Mouse (Mus musculus): ENCODE measurements around the gene Mast1. TPM values are rescaled to one million over a fixed set of nuclear protein-coding genes. Genes with fewer than 3 reads are reported as not detected.

Gene Mast1
- polyA plus RNA-seq, 1 experiment from 2014 or later = 0.34 TPM

DNA sequence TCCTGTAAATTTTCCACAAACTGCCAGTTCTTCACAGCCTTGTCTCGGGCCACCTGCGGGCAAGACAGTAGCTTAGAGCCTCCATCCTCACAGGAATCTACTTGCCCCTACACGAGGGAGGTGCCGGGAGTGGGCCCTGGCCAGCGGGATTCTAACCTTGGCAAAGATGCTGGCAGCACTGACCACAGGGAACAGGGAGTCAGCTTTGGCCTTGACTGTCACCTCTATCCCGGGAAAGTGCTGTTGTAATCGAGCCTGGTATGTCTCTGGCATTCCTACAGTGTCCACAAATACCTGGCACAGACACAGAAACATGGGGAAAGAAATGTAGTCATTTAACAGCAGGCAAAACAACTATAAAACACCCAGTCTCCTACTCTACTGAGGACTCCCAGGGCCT lies 22.7 kb upstream of the Mast1 start:
- WGBS = 89% methylated on average over 7 of the region's 7 CpGs
- Histone ChIP-seq H3K4me2 (replicated peaks; ENCODE audit: low read depth, low read length) (no peak overlapping the region), H3K9me3 (ENCODE audit: low read length) (no peaks in the 10 kb centered on the region), H3K36me3 (ENCODE audit: insufficient read depth, low read length) (peaks cover 23% of the 10 kb centered on the region; the same call in 1 of the 2 replicates), H3K27me3 (ENCODE audit: insufficient read depth, low read length) (no peaks in the 10 kb centered on the region), H3K4me1 (ENCODE audit: insufficient read depth, low read length) (peaks cover under 1% of the 10 kb centered on the region), H3K27ac (ENCODE audit: low read length) (no peak overlapping the region), H3K9ac (replicated peaks; ENCODE audit: low read length) (no peak overlapping the region), H3K4me3 (ENCODE audit: low read length) (no peak overlapping the region)
- no peak for ATAC-seq (ENCODE audit: low FRiP score, low TSS enrichment)

GRCm38 (mm10) chr8:84956768-84957167 lies 19.6 kb upstream of the Mast1 start:
- H3K36me3 ChIP-seq (ENCODE audit: insufficient read depth, low read length) = peaks cover 23% of the 10 kb centered on the region; the same call in 1 of the 2 replicates
- no peak overlapping the region for H3K4me3 ChIP-seq (ENCODE audit: low read length)
- no peak for ATAC-seq (ENCODE audit: low FRiP score, low TSS enrichment)
- 51% methylated on average over 2 of the region's 2 CpGs for WGBS
- H3K4me1 ChIP-seq (ENCODE audit: insufficient read depth, low read length) = no peaks in the 10 kb centered on the region
- H3K27me3 ChIP-seq (ENCODE audit: insufficient read depth, low read length) = peaks cover 9% of the 10 kb centered on the region; the same call in 1 of the 2 replicates
- H3K4me2 ChIP-seq (replicated peaks; ENCODE audit: low read depth, low read length) = no peak overlapping the region
- H3K9ac ChIP-seq (replicated peaks; ENCODE audit: low read length) = no peak overlapping the region
- no peaks in the 10 kb centered on the region for H3K9me3 ChIP-seq (ENCODE audit: low read length)
- no peak overlapping the region for H3K27ac ChIP-seq (ENCODE audit: low read length)

DNA sequence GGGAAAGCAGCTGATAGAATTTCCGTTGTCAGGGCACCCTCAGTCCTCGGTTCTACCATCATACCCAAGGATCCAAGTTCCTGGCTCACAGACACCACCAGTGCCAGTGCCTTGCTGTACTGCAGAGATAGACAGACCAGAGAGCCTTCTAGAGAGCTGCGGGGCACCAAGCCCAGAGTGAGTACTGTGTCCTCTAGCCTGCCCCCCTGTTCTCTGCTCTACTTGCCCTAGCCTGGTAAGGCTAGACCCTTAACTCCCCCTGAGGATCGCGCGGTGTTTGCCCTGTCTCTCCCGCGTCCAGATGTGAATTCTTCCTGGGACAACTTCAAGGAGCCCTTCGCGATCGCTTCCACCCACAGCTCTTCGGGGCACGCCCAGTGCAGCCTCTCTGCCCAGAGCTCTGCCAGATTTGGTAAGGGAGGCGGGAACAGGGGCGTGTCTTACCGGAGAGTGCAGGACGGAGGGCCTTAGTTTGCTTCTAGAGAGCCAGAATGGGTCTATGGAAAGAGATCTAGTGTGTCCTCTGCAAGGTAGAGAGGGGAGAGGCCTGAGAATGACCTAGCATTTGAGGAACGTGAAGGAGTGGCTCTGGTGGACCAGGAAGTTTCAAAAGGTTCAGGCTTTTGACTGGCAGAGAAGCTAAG lies 15.6 kb upstream of the Mast1 start:
- H3K36me3 ChIP-seq (ENCODE audit: insufficient read depth, low read length) = peaks cover 5% of the 10 kb centered on the region; the same call in 1 of the 2 replicates
- 0 out of 2 replicates have a peak, but pooled peaks have one; percentile 50 for ATAC-seq (ENCODE audit: low FRiP score, low TSS enrichment)
- H3K9me3 ChIP-seq (ENCODE audit: low read length) = no peaks in the 10 kb centered on the region
- 10% methylated on average over 18 of the region's 18 CpGs for WGBS
- H3K4me3 ChIP-seq (ENCODE audit: low read length) = no peak overlapping the region
- no peak overlapping the region for H3K9ac ChIP-seq (replicated peaks; ENCODE audit: low read length)
- H3K27ac ChIP-seq (ENCODE audit: low read length) = no peak overlapping the region
- H3K27me3 ChIP-seq (ENCODE audit: insufficient read depth, low read length) = peaks cover 34% of the 10 kb centered on the region
- H3K4me1 ChIP-seq (ENCODE audit: insufficient read depth, low read length) = no peaks in the 10 kb centered on the region
- 0 out of 2 replicates have a peak overlapping the region, but pooled peaks have one; percentile 4 for H3K4me2 ChIP-seq (replicated peaks; ENCODE audit: low read depth, low read length)

DNA sequence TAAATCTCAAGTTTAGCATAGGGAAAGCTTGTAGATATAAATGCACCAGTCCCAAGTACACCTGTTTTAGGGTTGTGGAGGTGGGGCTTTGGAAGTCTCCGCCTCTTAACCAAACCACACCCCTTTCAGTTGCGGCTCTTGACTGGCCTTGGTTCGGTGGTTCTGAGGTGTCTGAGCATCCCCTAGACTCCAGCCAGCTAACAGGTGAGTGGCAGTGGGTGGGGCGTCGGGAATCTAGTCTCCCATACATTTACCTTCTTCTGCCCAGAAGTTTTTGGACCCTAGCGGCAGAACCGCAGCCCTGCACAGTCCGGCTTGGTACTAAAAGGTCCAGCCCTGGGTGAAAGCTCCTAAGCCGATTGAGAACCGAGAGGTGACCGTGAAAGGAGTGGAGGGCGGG lies 12.6 kb upstream of the Mast1 start:
- H3K4me1 ChIP-seq (ENCODE audit: insufficient read depth, low read length) = peaks cover 12% of the 10 kb centered on the region
- no peaks in the 10 kb centered on the region for H3K36me3 ChIP-seq (ENCODE audit: insufficient read depth, low read length)
- H3K4me3 ChIP-seq (ENCODE audit: low read length) = no peak overlapping the region
- WGBS = 20% methylated on average over 12 of the region's 12 CpGs
- no peak overlapping the region for H3K4me2 ChIP-seq (replicated peaks; ENCODE audit: low read depth, low read length)
- no peak for ATAC-seq (ENCODE audit: low FRiP score, low TSS enrichment)
- H3K27ac ChIP-seq (ENCODE audit: low read length) = no peak overlapping the region
- H3K9me3 ChIP-seq (ENCODE audit: low read length) = no peaks in the 10 kb centered on the region
- H3K27me3 ChIP-seq (ENCODE audit: insufficient read depth, low read length) = peaks cover 58% of the 10 kb centered on the region
- H3K9ac ChIP-seq (replicated peaks; ENCODE audit: low read length) = no peak overlapping the region

DNA sequence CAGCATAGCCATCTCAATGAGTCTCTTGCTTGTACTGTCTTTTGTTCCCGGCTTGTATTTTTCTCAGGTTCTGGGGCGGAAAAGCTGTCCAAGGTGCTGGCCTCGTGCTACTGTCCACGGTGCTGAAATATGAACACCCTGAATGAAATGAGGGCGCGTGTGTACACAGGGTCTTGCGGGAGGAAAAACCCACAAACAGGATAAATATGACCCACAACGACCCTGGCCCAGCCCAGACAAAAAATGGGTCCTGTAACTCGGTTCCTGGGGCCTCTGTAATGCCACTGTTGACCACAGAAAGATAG lies 10.0 kb upstream of the Mast1 start:
- peak; percentile 37; the same call in 1 of the 2 replicates for ATAC-seq (ENCODE audit: low FRiP score, low TSS enrichment)
- H3K36me3 ChIP-seq (ENCODE audit: insufficient read depth, low read length) = no peaks in the 10 kb centered on the region
- no peak overlapping the region for H3K4me3 ChIP-seq (ENCODE audit: low read length)
- 11% methylated on average over 9 of the region's 9 CpGs for WGBS
- H3K9ac ChIP-seq (replicated peaks; ENCODE audit: low read length) = no peak overlapping the region
- no peak overlapping the region for H3K27ac ChIP-seq (ENCODE audit: low read length)
- peaks cover 68% of the 10 kb centered on the region for H3K27me3 ChIP-seq (ENCODE audit: insufficient read depth, low read length)
- peaks cover 12% of the 10 kb centered on the region for H3K4me1 ChIP-seq (ENCODE audit: insufficient read depth, low read length)
- H3K9me3 ChIP-seq (ENCODE audit: low read length) = no peaks in the 10 kb centered on the region
- no peak overlapping the region for H3K4me2 ChIP-seq (replicated peaks; ENCODE audit: low read depth, low read length)

DNA sequence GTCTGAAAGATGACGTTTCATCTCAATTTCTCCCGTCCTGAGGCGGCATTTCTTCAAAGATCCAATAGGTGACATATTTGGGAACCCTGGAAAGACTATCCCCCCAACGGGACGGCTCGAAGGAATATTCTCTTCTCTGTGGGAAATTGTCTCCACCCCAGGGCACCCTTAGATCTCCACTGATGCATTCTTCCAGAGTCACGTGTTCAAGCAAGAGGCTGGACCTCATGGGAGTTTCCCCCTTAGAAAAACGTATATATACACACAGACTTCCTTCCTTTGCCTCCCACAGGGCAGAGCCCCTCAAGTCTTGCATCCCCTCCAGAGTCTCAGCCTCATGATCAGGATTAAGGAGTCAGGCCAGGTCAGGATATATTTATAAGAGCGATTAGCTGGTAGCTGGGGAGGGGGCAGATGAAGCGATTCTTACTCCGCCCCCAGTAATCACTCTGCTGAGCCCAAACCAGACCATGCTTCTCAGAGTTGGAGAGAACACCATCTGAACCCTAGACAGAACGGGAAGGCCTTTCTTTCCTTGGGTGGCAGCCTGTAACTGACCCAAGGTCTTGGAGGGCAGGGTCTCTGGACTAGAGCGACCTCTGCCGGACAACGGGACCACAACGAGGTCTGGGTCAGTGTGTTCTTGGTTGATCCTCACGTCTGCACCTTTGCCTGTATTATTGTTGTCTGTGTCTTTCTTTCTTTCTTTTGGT lies 9.5 kb upstream of the Mast1 start, which contains the start of gene Rtbdn:
TSS of gene Rtbdn (plus strand) at position 464 of the 713 bp plus-strand sequence.
- H3K27me3 ChIP-seq (ENCODE audit: insufficient read depth, low read length) = peaks cover 68% of the 10 kb centered on the region
- H3K4me2 ChIP-seq (replicated peaks; ENCODE audit: low read depth, low read length) = peak within 1 kb of the TSS; percentile 69
- H3K9me3 ChIP-seq (ENCODE audit: low read length) = no peaks in the 10 kb centered on the region
- ATAC-seq (ENCODE audit: low FRiP score, low TSS enrichment) = 0 out of 2 replicates have a peak, but pooled peaks have one; percentile 10
- peak within 1 kb of the TSS; percentile 33; the same call in 1 of the 2 replicates for H3K9ac ChIP-seq (replicated peaks; ENCODE audit: low read length)
- H3K27ac ChIP-seq (ENCODE audit: low read length) = no peak within 1 kb of the TSS
- no peaks in the 10 kb centered on the region for H3K36me3 ChIP-seq (ENCODE audit: insufficient read depth, low read length)
- peak within 1 kb of the TSS; percentile 49 for H3K4me3 ChIP-seq (ENCODE audit: low read length)
- 12% methylated on average over 17 of the region's 17 CpGs for WGBS
- H3K4me1 ChIP-seq (ENCODE audit: insufficient read depth, low read length) = peaks cover 12% of the 10 kb centered on the region

DNA sequence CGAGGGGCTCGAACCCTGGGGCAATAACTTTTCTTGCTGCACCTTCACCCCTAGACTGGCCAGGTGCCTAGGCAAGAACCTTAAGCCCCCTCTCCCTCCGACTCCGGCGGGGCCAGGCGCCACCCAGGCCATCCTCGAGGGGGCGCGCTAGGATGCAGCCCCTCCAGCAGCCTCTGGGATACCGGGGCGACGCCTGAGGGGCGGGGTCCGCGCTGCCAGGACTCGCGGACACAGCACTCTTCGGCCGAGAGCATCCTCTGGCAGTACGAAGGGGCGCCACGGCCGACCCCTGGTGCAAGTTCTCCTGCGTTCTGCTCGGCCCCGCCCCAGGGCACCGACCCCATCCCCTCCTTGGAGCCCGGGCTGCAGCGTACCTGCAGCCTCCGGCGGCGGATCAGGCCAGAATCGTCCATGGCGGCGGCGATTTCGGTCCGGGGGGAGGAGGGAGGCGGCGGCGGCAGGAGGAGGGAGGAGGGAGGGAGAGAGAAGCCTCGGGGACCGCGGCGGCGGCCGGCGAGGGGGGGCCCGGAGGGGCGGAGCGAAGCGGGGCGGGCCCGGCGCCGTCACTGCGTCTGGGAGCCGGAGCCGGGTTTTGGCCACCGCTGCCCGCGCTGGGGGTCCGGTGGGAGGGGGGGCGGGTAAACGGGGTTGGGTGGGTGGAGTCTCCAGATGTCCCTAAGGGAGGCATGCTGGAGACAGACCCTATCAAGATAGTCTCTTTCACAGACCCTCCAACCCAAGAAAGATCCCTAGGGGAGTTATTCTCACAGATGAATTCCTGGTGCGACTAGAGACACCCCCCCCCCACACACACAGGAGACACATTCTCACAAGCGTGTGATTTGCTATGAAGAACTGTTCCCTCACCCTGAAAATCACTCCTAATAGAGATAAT lies 8.7 kb upstream of the Mast1 start:
- Histone ChIP-seq H3K4me3 (ENCODE audit: low read length) (peak overlapping the region; percentile 49), H3K9ac (replicated peaks; ENCODE audit: low read length) (peak overlapping the region; percentile 33; the same call in 1 of the 2 replicates), H3K27me3 (ENCODE audit: insufficient read depth, low read length) (peaks cover 67% of the 10 kb centered on the region), H3K36me3 (ENCODE audit: insufficient read depth, low read length) (no peaks in the 10 kb centered on the region), H3K27ac (ENCODE audit: low read length) (no peak overlapping the region), H3K4me2 (replicated peaks; ENCODE audit: low read depth, low read length) (peak overlapping the region; percentile 69), H3K4me1 (ENCODE audit: insufficient read depth, low read length) (peaks cover 12% of the 10 kb centered on the region), H3K9me3 (ENCODE audit: low read length) (no peaks in the 10 kb centered on the region)
- WGBS = 2% methylated on average over 43 of the region's 67 CpGs
- ATAC-seq (ENCODE audit: low FRiP score, low TSS enrichment) = no peak

DNA sequence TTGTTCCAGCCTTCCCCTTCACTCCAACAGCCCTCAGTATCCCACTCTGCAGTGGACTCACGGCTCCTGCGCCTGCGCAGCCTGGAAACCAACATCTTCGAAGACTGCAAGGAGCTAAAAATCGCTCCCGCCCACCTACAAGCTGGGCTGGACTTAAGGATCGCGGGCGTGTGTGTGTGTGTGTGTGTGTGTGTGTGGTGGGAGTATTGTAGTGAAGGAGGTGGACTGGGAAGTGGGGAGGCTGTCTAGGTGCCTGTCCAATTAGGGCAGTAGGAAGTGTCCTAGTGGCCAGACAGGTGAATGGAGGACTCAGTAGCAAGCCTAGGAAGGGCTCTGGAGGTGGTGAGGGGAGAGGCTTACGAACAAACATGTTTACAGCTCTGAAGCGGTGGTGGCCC lies 8.1 kb upstream of the Mast1 start:
- Histone ChIP-seq H3K27me3 (ENCODE audit: insufficient read depth, low read length) (peaks cover 66% of the 10 kb centered on the region), H3K36me3 (ENCODE audit: insufficient read depth, low read length) (no peaks in the 10 kb centered on the region), H3K27ac (ENCODE audit: low read length) (no peak overlapping the region), H3K4me1 (ENCODE audit: insufficient read depth, low read length) (peaks cover 12% of the 10 kb centered on the region), H3K9ac (replicated peaks; ENCODE audit: low read length) (no peak overlapping the region), H3K9me3 (ENCODE audit: low read length) (no peaks in the 10 kb centered on the region), H3K4me2 (replicated peaks; ENCODE audit: low read depth, low read length) (peak overlapping the region; percentile 69; the same call in 1 of the 2 replicates), H3K4me3 (ENCODE audit: low read length) (peak overlapping the region; percentile 49)
- ATAC-seq (ENCODE audit: low FRiP score, low TSS enrichment) = no peak
- 5% methylated on average over 11 of the region's 11 CpGs for WGBS

DNA sequence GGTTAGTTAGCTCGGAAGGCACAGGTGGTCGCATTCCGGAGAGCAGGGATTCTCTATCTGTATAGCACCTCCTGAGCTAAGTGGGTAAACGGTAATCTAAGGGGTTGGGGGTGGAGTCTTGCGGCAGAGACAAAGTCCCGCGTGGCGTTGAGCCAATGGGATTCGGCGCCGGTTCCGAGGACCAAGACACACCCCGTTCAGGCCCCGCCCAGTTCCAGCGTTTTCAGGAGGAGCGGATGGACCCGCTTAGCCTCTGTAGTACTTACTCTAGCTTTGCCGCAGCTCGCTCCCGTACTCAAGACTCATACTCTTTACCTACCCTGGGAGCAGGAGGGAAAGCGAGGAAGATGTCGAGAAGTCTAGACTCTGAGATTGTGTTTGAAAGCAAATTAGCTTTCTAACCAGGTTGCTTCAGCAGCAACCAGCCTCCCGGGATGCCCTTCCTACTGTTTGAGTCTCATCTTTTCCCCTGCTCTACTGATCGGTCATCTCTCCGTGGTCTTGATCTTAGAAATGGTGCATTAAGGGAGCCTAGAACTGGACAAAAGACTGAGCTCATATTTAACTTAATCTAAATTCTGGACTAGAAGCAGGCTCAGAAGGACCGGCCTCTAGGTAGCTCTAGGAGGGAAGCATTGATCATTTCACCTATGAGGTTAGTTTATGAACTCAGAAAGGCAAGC lies 7.5 kb upstream of the Mast1 start:
- ATAC-seq (ENCODE audit: low FRiP score, low TSS enrichment) = no peak
- no peak overlapping the region for H3K27ac ChIP-seq (ENCODE audit: low read length)
- H3K4me2 ChIP-seq (replicated peaks; ENCODE audit: low read depth, low read length) = peak overlapping the region; percentile 12; the same call in 1 of the 2 replicates
- H3K4me1 ChIP-seq (ENCODE audit: insufficient read depth, low read length) = peaks cover 12% of the 10 kb centered on the region
- no peaks in the 10 kb centered on the region for H3K36me3 ChIP-seq (ENCODE audit: insufficient read depth, low read length)
- peaks cover 59% of the 10 kb centered on the region for H3K27me3 ChIP-seq (ENCODE audit: insufficient read depth, low read length)
- H3K4me3 ChIP-seq (ENCODE audit: low read length) = peak overlapping the region; percentile 5; the same call in 1 of the 2 replicates
- H3K9ac ChIP-seq (replicated peaks; ENCODE audit: low read length) = no peak overlapping the region
- WGBS = 2% methylated on average over 26 of the region's 26 CpGs
- no peaks in the 10 kb centered on the region for H3K9me3 ChIP-seq (ENCODE audit: low read length)

Data from kidney, embryonic 16.5 days (tissue).